Mouse (Mus musculus): ENCODE results near the gene C1qtnf6. TPM values are rescaled to one million over a fixed set of nuclear protein-coding genes. Genes with fewer than 3 reads are reported as not detected.

Gene C1qtnf6
- polyA plus RNA-seq, 1 experiment from 2014 or later = 8.5 TPM

GRCm38 (mm10) chr15:78542098-78542766, 11.0 kb upstream of the C1qtnf6 start:
- ATAC-seq (ENCODE audit: low read depth) = no peak
- peaks cover 28% of the 10 kb centered on the region for H3K4me1 ChIP-seq (replicated peaks)
- H3K4me2 ChIP-seq = no peak overlapping the region
- H3K36me3 ChIP-seq = no peaks in the 10 kb centered on the region
- H3K9me3 ChIP-seq = no peaks in the 10 kb centered on the region
- peaks cover 13% of the 10 kb centered on the region; the same call in 1 of the 2 replicates for H3K27me3 ChIP-seq
- H3K9ac ChIP-seq = no peak overlapping the region
- H3K27ac ChIP-seq (replicated peaks) = no peak overlapping the region
- no peak overlapping the region for H3K4me3 ChIP-seq
- 78% methylated on average over 3 of the region's 3 CpGs for WGBS

GRCm38 (mm10) chr15:78541606-78542005, 10.4 kb upstream of the C1qtnf6 start:
- H3K9ac ChIP-seq = no peak overlapping the region
- ATAC-seq (ENCODE audit: low read depth) = no peak
- H3K27me3 ChIP-seq = peaks cover 13% of the 10 kb centered on the region; the same call in 1 of the 2 replicates
- peaks cover 28% of the 10 kb centered on the region for H3K4me1 ChIP-seq (replicated peaks)
- no peak overlapping the region for H3K4me2 ChIP-seq
- H3K4me3 ChIP-seq = no peak overlapping the region
- H3K9me3 ChIP-seq = no peaks in the 10 kb centered on the region
- no peaks in the 10 kb centered on the region for H3K36me3 ChIP-seq
- WGBS = 70% methylated on average over 3 of the region's 3 CpGs
- no peak overlapping the region for H3K27ac ChIP-seq (replicated peaks)

DNA sequence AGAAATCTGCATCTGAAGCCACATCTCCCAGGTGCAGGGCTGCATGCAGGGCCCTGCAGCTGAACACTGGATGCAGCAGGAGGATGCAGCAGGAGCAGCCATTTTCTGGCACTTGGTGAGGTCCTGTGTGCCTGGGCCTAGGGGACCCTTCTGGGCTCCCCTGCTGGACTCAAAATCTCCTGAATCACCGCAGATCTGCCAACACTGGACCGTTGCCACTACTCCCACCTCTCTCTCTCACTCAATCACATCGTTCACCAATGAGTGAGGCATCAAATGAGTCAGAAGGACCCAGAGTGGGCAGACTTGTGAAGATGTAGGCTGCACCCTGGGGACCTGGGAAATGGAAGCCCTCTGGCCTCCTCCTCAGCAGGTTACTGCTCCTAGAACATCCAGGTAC, 9.8 kb upstream of the C1qtnf6 start:
- H3K36me3 ChIP-seq = no peaks in the 10 kb centered on the region

GRCm38 (mm10) chr15:78535723-78536421, 4.7 kb upstream of the C1qtnf6 start:
- no peak overlapping the region for H3K27ac ChIP-seq (replicated peaks)
- 50% methylated on average over 10 of the region's 10 CpGs for WGBS

More for the DNA sequence above, 9.8 kb upstream of the C1qtnf6 start:
- H3K27me3 ChIP-seq = peaks cover 13% of the 10 kb centered on the region; the same call in 1 of the 2 replicates
- 67% methylated on average over 3 of the region's 3 CpGs for WGBS
- peaks cover 28% of the 10 kb centered on the region for H3K4me1 ChIP-seq (replicated peaks)
- H3K4me3 ChIP-seq = no peak overlapping the region
- H3K27ac ChIP-seq (replicated peaks) = no peak overlapping the region
- ATAC-seq (ENCODE audit: low read depth) = no peak
- H3K9ac ChIP-seq = no peak overlapping the region
- no peaks in the 10 kb centered on the region for H3K9me3 ChIP-seq
- no peak overlapping the region for H3K4me2 ChIP-seq

GRCm38 (mm10) chr15:78533346-78533835, 2.2 kb upstream of the C1qtnf6 start:
- H3K27me3 ChIP-seq = no peaks in the 10 kb centered on the region; the same call in 1 of the 2 replicates
- no peaks in the 10 kb centered on the region for H3K9me3 ChIP-seq
- H3K4me2 ChIP-seq = no peak overlapping the region
- ATAC-seq (ENCODE audit: low read depth) = no peak
- no peak overlapping the region for H3K27ac ChIP-seq (replicated peaks)
- 0 out of 2 replicates have a peak overlapping the region, but pooled peaks have one; percentile 22 for H3K9ac ChIP-seq
- H3K36me3 ChIP-seq = no peaks in the 10 kb centered on the region
- 76% methylated on average over 10 of the region's 10 CpGs for WGBS
- no peak overlapping the region for H3K4me3 ChIP-seq
- H3K4me1 ChIP-seq (replicated peaks) = peaks cover 35% of the 10 kb centered on the region

More at GRCm38 (mm10) chr15:78535723-78536421, 4.7 kb upstream of the C1qtnf6 start:
- Histone ChIP-seq H3K4me3 (no peak overlapping the region), H3K9me3 (no peaks in the 10 kb centered on the region), H3K4me2 (no peak overlapping the region), H3K9ac (no peak overlapping the region), H3K36me3 (no peaks in the 10 kb centered on the region), H3K27me3 (peaks cover 13% of the 10 kb centered on the region; the same call in 1 of the 2 replicates), H3K4me1 (replicated peaks) (peaks cover 15% of the 10 kb centered on the region)
- ATAC-seq (ENCODE audit: low read depth) = no peak

DNA sequence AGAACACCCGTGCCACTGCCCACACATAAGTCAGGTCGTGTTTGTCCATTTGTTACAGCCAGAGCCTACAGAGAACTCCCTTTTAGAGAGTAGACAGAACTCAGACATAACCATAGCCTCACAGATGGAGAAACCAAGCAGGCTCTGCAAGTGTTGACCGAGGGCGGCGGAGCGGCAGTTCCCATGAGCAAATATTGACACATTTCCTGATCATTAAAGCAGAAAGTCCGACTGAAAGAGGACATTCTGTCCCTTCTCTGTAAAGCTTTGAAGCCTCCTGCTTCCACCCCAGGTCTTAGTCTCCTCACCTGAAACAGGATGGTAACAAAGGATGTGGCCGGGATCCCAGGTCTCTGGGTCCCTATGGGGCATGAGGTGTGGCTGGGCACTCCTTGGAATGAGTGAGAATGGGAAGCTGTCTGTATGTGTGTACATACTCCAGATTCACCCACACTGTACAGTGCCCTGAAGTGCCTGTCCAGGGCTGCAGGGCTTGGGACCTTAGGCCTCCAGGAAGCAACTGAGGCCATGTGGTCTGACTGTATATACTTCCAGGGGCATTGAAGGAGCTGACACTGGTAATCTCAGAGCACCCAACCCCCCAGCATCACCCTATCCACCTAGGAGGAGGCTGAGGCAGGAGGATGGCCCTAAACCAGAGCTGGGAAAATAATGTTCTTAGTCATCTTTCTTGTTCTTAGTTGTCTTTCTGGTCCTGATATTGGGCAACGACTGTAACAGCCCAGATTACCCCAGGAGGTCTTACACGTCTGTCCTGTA, 1.5 kb upstream of the C1qtnf6 start:
- H3K27me3 ChIP-seq = no peaks in the 10 kb centered on the region; the same call in 1 of the 2 replicates
- H3K27ac ChIP-seq (replicated peaks) = 0 out of 2 replicates have a peak overlapping the region, but pooled peaks have one; percentile 15
- H3K9ac ChIP-seq = peak overlapping the region; percentile 22; the same call in 1 of the 2 replicates
- no peaks in the 10 kb centered on the region for H3K9me3 ChIP-seq
- H3K4me3 ChIP-seq = no peak overlapping the region
- peak overlapping the region; percentile 53; the same call in 1 of the 2 replicates for H3K4me2 ChIP-seq
- H3K4me1 ChIP-seq (replicated peaks) = peaks cover 35% of the 10 kb centered on the region
- WGBS = 74% methylated on average over 10 of the region's 10 CpGs
- no peaks in the 10 kb centered on the region for H3K36me3 ChIP-seq
- ATAC-seq (ENCODE audit: low read depth) = no peak

DNA sequence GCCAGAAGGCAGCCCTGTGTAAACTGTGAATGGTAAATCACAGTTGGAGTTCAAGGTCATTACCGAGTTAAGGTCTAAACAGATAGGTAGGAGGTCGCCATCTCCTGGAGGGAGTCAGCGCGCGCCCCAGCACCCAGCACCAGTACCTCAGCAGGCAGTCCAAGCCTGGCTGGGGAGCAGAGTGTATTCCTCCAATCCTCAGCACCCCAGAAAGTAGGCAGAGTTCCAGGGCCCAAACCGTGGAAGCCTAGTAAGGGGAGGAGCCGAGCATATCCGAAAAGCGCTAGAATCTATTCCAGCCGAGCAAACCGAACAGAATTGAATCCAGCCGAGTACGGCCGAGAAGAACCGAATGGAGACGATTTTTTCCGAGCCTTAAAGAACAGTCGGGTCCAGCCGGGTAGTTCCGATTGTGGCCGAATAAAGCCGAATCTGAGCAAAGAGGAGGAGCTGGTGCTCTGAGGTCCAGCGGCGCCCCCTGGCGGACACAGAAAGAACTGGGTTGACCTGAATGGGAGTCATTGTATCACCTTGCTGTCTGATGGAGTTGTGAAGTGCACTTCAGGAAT, 769 bp upstream of the C1qtnf6 start:
- Histone ChIP-seq H3K4me1 (replicated peaks) (peaks cover 35% of the 10 kb centered on the region), H3K9me3 (no peaks in the 10 kb centered on the region), H3K9ac (peak overlapping the region; percentile 69), H3K4me3 (peak overlapping the region; percentile 32), H3K4me2 (peak overlapping the region; percentile 53), H3K27ac (replicated peaks) (peak overlapping the region; percentile 86), H3K36me3 (no peaks in the 10 kb centered on the region), H3K27me3 (no peaks in the 10 kb centered on the region; the same call in 1 of the 2 replicates)
- under 1% methylated on average over 25 of the region's 25 CpGs for WGBS
- ATAC-seq (ENCODE audit: low read depth) = peak; percentile 89

- no peaks in the 10 kb centered on the region for H3K36me3 ChIP-seq
- H3K27ac ChIP-seq (replicated peaks) = peak overlapping the region; percentile 86
- WGBS = 66% methylated on average over 4 of the region's 4 CpGs
- H3K4me1 ChIP-seq (replicated peaks) = peaks cover 35% of the 10 kb centered on the region
- no peaks in the 10 kb centered on the region for H3K9me3 ChIP-seq
- H3K27me3 ChIP-seq = no peaks in the 10 kb centered on the region; the same call in 1 of the 2 replicates
- peak overlapping the region; percentile 32; the same call in 1 of the 2 replicates for H3K4me3 ChIP-seq
- H3K9ac ChIP-seq = peak overlapping the region; percentile 69
- no peak; the same call in 1 of the 2 replicates for ATAC-seq (ENCODE audit: low read depth)
- H3K4me2 ChIP-seq = peak overlapping the region; percentile 53
Measured at GRCm38 (mm10) chr15:78531451-78531720, 170 bp upstream of the C1qtnf6 start.

DNA sequence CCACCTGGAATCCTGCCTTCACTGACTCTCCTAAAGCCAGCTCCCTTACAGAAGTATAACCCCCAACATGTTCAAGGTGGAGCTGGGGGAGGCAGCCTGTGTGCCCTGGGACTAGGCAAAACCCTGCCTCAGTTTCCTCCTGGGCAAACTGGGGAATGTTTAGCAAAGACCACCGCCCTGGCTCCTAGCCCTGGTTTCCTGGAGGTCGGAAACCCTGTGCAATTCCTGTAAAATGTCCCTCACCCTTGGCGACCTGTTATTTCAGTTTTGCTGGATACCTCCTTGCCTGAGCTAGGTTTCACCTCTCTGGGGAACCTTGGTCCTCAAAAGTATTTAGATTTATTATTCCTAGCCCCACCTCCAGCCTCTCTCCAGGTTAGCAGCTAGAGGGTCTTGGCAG, 1.1 kb downstream of the C1qtnf6 start:
- Histone ChIP-seq H3K9ac (peak overlapping the region; percentile 69), H3K4me3 (no peak overlapping the region), H3K27ac (replicated peaks) (no peak overlapping the region), H3K27me3 (no peaks in the 10 kb centered on the region; the same call in 1 of the 2 replicates), H3K36me3 (no peaks in the 10 kb centered on the region), H3K9me3 (no peaks in the 10 kb centered on the region), H3K4me2 (no peak overlapping the region), H3K4me1 (replicated peaks) (peaks cover 30% of the 10 kb centered on the region)
- ATAC-seq (ENCODE audit: low read depth) = no peak
- 71% methylated on average over 3 of the region's 3 CpGs for WGBS

DNA sequence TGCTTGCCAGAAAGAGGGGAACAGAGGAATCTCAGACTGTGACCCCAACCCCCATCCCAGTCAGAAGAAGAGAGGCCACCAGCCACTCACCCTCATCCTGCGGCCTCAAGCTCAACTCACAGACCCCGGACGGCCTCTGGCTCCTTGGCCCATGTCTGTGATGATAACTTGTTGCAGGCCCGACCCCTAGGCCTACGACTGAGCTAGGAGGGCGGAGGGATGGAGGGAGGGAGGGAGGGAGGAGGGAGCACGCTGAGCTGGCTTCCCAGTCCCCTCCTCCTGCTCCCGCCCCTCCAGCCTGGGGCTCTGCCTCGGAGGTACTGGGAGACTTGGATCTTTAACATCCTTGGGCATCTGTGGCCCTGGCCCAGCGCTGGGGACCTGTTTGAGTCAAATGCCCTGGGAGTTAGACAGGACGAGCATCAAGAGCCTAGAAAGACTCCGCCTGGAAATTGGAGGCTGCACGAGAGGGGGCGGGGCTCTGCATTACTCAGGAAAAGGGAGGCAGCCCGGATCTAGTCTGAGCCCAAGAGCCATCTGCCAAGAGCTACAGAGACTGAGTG, 1.7 kb downstream of the C1qtnf6 start:
- 6% methylated on average over 15 of the region's 15 CpGs for WGBS
- H3K27me3 ChIP-seq = no peaks in the 10 kb centered on the region; the same call in 1 of the 2 replicates
- H3K4me1 ChIP-seq (replicated peaks) = peaks cover 30% of the 10 kb centered on the region
- no peaks in the 10 kb centered on the region for H3K36me3 ChIP-seq
- ATAC-seq (ENCODE audit: low read depth) = 0 out of 2 replicates have a peak, but pooled peaks have one; percentile 15
- peak overlapping the region; percentile 54 for H3K27ac ChIP-seq (replicated peaks)
- peak overlapping the region; percentile 69 for H3K9ac ChIP-seq
- peak overlapping the region; percentile 52 for H3K4me2 ChIP-seq
- H3K9me3 ChIP-seq = no peaks in the 10 kb centered on the region
- peak overlapping the region; percentile 25 for H3K4me3 ChIP-seq

DNA sequence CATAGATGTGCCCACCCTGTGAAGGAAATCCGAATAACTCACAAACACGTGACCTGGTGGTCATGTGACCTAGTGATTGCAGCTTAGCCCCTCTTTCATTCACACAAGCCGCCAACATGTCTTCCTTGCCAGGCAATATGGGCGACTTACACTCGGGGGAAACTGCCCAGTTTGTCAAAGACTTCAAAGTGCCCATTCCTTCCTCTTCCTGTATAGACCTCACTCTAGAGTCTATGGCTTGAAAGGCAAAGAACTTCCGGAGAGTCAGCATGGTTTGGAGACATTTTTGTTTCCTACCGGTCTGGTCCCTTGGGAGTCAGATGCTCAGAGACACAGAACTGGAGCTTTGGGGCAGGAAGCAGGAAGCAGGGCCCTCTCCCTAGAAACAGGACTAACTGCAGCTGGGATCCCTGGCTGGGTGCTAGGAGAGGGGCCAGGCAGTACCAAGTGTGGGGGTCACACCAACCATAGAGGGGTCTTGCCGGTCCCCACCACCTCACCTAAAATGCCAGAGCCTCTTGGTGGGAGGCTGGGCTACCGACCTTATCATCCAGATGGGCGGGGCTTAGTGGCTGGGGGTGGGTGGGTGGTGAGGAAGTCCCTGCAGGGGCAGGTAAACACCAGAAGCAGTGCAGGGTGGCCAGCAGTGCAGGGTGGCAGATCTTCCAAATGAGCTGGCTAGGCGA, 2.3 kb downstream of the C1qtnf6 start:
- peak overlapping the region; percentile 52 for H3K4me2 ChIP-seq
- no peaks in the 10 kb centered on the region; the same call in 1 of the 2 replicates for H3K27me3 ChIP-seq
- no peaks in the 10 kb centered on the region for H3K9me3 ChIP-seq
- H3K4me1 ChIP-seq (replicated peaks) = peaks cover 30% of the 10 kb centered on the region
- H3K27ac ChIP-seq (replicated peaks) = peak overlapping the region; percentile 54
- no peaks in the 10 kb centered on the region for H3K36me3 ChIP-seq
- peak overlapping the region; percentile 25 for H3K4me3 ChIP-seq
- 55% methylated on average over 11 of the region's 11 CpGs for WGBS
- peak overlapping the region; percentile 69 for H3K9ac ChIP-seq
- no peak for ATAC-seq (ENCODE audit: low read depth)
